Mouse (Mus musculus): ENCODE data around the gene Ankrd63. TPM values are rescaled to one million over a fixed set of nuclear protein-coding genes. Genes with fewer than 3 reads are reported as not detected.

Gene Ankrd63
- polyA plus RNA-seq, 1 experiment from 2014 or later = 0.11 TPM

GRCm38 (mm10) chr2:118687791-118688190 lies 16.0 kb downstream of the Ankrd63 start:
- Histone ChIP-seq H3K9ac (ENCODE audit: low read depth, low read length) (no peak overlapping the region), H3K36me3 (ENCODE audit: control insufficient read depth, insufficient read depth, low read length) (no peaks in the 10 kb centered on the region), H3K4me1 (ENCODE audit: control insufficient read depth, insufficient read depth, low read length) (no peaks in the 10 kb centered on the region), H3K27ac (replicated peaks; ENCODE audit: low read depth, low read length) (no peak overlapping the region), H3K9me3 (ENCODE audit: control insufficient read depth, low read length) (no peaks in the 10 kb centered on the region), H3K27me3 (replicated peaks; ENCODE audit: control insufficient read depth, insufficient read depth, low read length) (no peaks in the 10 kb centered on the region), H3K4me2 (ENCODE audit: low read depth, low read length) (no peak overlapping the region), H3K4me3 (ENCODE audit: low read depth, low read length) (no peak overlapping the region)
- 92% methylated on average over 3 of the region's 3 CpGs for WGBS
- DNase-seq (ENCODE audit: low spot score) (no peak), ATAC-seq (ENCODE audit: low read depth) (no peak)

- H3K36me3 ChIP-seq (ENCODE audit: control insufficient read depth, insufficient read depth, low read length) = no peaks in the 10 kb centered on the region
- no peak overlapping the region for H3K9ac ChIP-seq (ENCODE audit: low read depth, low read length)
- ATAC-seq (ENCODE audit: low read depth) (no peak), DNase-seq (ENCODE audit: low spot score) (no peak)
- H3K27ac ChIP-seq (replicated peaks; ENCODE audit: low read depth, low read length) = no peak overlapping the region
- no peaks in the 10 kb centered on the region for H3K9me3 ChIP-seq (ENCODE audit: control insufficient read depth, low read length)
- 77% methylated on average over 8 of the region's 8 CpGs for WGBS
- H3K27me3 ChIP-seq (replicated peaks; ENCODE audit: control insufficient read depth, insufficient read depth, low read length) = no peaks in the 10 kb centered on the region
- no peaks in the 10 kb centered on the region for H3K4me1 ChIP-seq (ENCODE audit: control insufficient read depth, insufficient read depth, low read length)
- H3K4me2 ChIP-seq (ENCODE audit: low read depth, low read length) = no peak overlapping the region
- no peak overlapping the region for H3K4me3 ChIP-seq (ENCODE audit: low read depth, low read length)
These were observed 17.1 kb downstream of the Ankrd63 start for GRCm38 (mm10) chr2:118686693-118687092.

GRCm38 (mm10) chr2:118685088-118685487 lies 18.7 kb downstream of the Ankrd63 start:
- Histone ChIP-seq H3K27me3 (replicated peaks; ENCODE audit: control insufficient read depth, insufficient read depth, low read length) (0 out of 2 replicates have a peak, but pooled peaks cover 2% of the 10 kb centered on the region), H3K4me1 (ENCODE audit: control insufficient read depth, insufficient read depth, low read length) (no peaks in the 10 kb centered on the region), H3K9me3 (ENCODE audit: control insufficient read depth, low read length) (no peaks in the 10 kb centered on the region), H3K4me2 (ENCODE audit: low read depth, low read length) (no peak overlapping the region), H3K27ac (replicated peaks; ENCODE audit: low read depth, low read length) (no peak overlapping the region), H3K36me3 (ENCODE audit: control insufficient read depth, insufficient read depth, low read length) (no peaks in the 10 kb centered on the region), H3K9ac (ENCODE audit: low read depth, low read length) (no peak overlapping the region), H3K4me3 (ENCODE audit: low read depth, low read length) (no peak overlapping the region)
- ATAC-seq (ENCODE audit: low read depth) (no peak), DNase-seq (ENCODE audit: low spot score) (no peak)
- 80% methylated on average over 4 of the region's 4 CpGs for WGBS

GRCm38 (mm10) chr2:118682544-118683260 lies 21.1 kb downstream of the Ankrd63 start:
- Histone ChIP-seq H3K27me3 (replicated peaks; ENCODE audit: control insufficient read depth, insufficient read depth, low read length) (peaks cover 22% of the 10 kb centered on the region), H3K9me3 (ENCODE audit: control insufficient read depth, low read length) (no peaks in the 10 kb centered on the region), H3K27ac (replicated peaks; ENCODE audit: low read depth, low read length) (no peak overlapping the region), H3K4me3 (ENCODE audit: low read depth, low read length) (no peak overlapping the region), H3K36me3 (ENCODE audit: control insufficient read depth, insufficient read depth, low read length) (no peaks in the 10 kb centered on the region), H3K4me1 (ENCODE audit: control insufficient read depth, insufficient read depth, low read length) (no peaks in the 10 kb centered on the region), H3K4me2 (ENCODE audit: low read depth, low read length) (no peak overlapping the region), H3K9ac (ENCODE audit: low read depth, low read length) (no peak overlapping the region)
- no peak for ATAC-seq (ENCODE audit: low read depth)
- DNase-seq (ENCODE audit: low spot score) = no peak
- WGBS = 42% methylated on average over 8 of the region's 8 CpGs

- H3K27me3 ChIP-seq (replicated peaks; ENCODE audit: control insufficient read depth, insufficient read depth, low read length) = peaks cover 39% of the 10 kb centered on the region
- H3K36me3 ChIP-seq (ENCODE audit: control insufficient read depth, insufficient read depth, low read length) = no peaks in the 10 kb centered on the region
- H3K4me2 ChIP-seq (ENCODE audit: low read depth, low read length) = no peak overlapping the region
- 94% methylated on average over 6 of the region's 6 CpGs for WGBS
- peaks cover 10% of the 10 kb centered on the region; the same call in 1 of the 2 replicates for H3K4me1 ChIP-seq (ENCODE audit: control insufficient read depth, insufficient read depth, low read length)
- no peak for ATAC-seq (ENCODE audit: low read depth)
- H3K9ac ChIP-seq (ENCODE audit: low read depth, low read length) = no peak overlapping the region
- no peaks in the 10 kb centered on the region for H3K9me3 ChIP-seq (ENCODE audit: control insufficient read depth, low read length)
- H3K27ac ChIP-seq (replicated peaks; ENCODE audit: low read depth, low read length) = no peak overlapping the region
- H3K4me3 ChIP-seq (ENCODE audit: low read depth, low read length) = no peak overlapping the region
- no peak for DNase-seq (ENCODE audit: low spot score)
These were observed 22.8 kb downstream of the Ankrd63 start for GRCm38 (mm10) chr2:118680926-118681325.

GRCm38 (mm10) chr2:118679577-118679976 lies 24.2 kb downstream of the Ankrd63 start:
- Histone ChIP-seq H3K27ac (replicated peaks; ENCODE audit: low read depth, low read length) (no peak overlapping the region), H3K27me3 (replicated peaks; ENCODE audit: control insufficient read depth, insufficient read depth, low read length) (peaks cover 52% of the 10 kb centered on the region), H3K4me1 (ENCODE audit: control insufficient read depth, insufficient read depth, low read length) (peaks cover 10% of the 10 kb centered on the region; the same call in 1 of the 2 replicates), H3K9me3 (ENCODE audit: control insufficient read depth, low read length) (no peaks in the 10 kb centered on the region), H3K4me2 (ENCODE audit: low read depth, low read length) (no peak overlapping the region), H3K4me3 (ENCODE audit: low read depth, low read length) (no peak overlapping the region), H3K36me3 (ENCODE audit: control insufficient read depth, insufficient read depth, low read length) (no peaks in the 10 kb centered on the region), H3K9ac (ENCODE audit: low read depth, low read length) (no peak overlapping the region)
- no peak for DNase-seq (ENCODE audit: low spot score)
- ATAC-seq (ENCODE audit: low read depth) = no peak
- WGBS = 78% methylated on average over 3 of the region's 3 CpGs

GRCm38 (mm10) chr2:118677817-118678216 lies 25.9 kb downstream of the Ankrd63 start:
- H3K4me3 ChIP-seq (ENCODE audit: low read depth, low read length) = peak overlapping the region; percentile 54
- H3K27ac ChIP-seq (replicated peaks; ENCODE audit: low read depth, low read length) = no peak overlapping the region
- no peaks in the 10 kb centered on the region for H3K36me3 ChIP-seq (ENCODE audit: control insufficient read depth, insufficient read depth, low read length)
- H3K4me2 ChIP-seq (ENCODE audit: low read depth, low read length) = peak overlapping the region; percentile 94
- peaks cover 67% of the 10 kb centered on the region for H3K27me3 ChIP-seq (replicated peaks; ENCODE audit: control insufficient read depth, insufficient read depth, low read length)
- peaks cover 10% of the 10 kb centered on the region; the same call in 1 of the 2 replicates for H3K4me1 ChIP-seq (ENCODE audit: control insufficient read depth, insufficient read depth, low read length)
- WGBS = 20% methylated on average over 4 of the region's 4 CpGs
- H3K9ac ChIP-seq (ENCODE audit: low read depth, low read length) = peak overlapping the region; percentile 63
- no peaks in the 10 kb centered on the region for H3K9me3 ChIP-seq (ENCODE audit: control insufficient read depth, low read length)
- DNase-seq (ENCODE audit: low spot score) = no peak
- no peak for ATAC-seq (ENCODE audit: low read depth)

- Histone ChIP-seq H3K4me1 (ENCODE audit: control insufficient read depth, insufficient read depth, low read length) (peaks cover 10% of the 10 kb centered on the region; the same call in 1 of the 2 replicates), H3K4me2 (ENCODE audit: low read depth, low read length) (peak overlapping the region; percentile 94), H3K9me3 (ENCODE audit: control insufficient read depth, low read length) (no peaks in the 10 kb centered on the region), H3K27ac (replicated peaks; ENCODE audit: low read depth, low read length) (no peak overlapping the region), H3K36me3 (ENCODE audit: control insufficient read depth, insufficient read depth, low read length) (no peaks in the 10 kb centered on the region), H3K4me3 (ENCODE audit: low read depth, low read length) (peak overlapping the region; percentile 54), H3K27me3 (replicated peaks; ENCODE audit: control insufficient read depth, insufficient read depth, low read length) (peaks cover 71% of the 10 kb centered on the region), H3K9ac (ENCODE audit: low read depth, low read length) (peak overlapping the region; percentile 63)
- WGBS = under 1% methylated on average over 37 of the region's 89 CpGs
- DNase-seq (ENCODE audit: low spot score) (no peak), ATAC-seq (ENCODE audit: low read depth) (peak; percentile 54)
These were observed 26.7 kb downstream of the Ankrd63 start for GRCm38 (mm10) chr2:118676839-118677741.

All from embryonic facial prominence, embryonic 14.5 days (tissue).